Mouse (Mus musculus) embryo, embryonic 10.5 days (tissue): ENCODE measurements at regions not wholly inside any gene's neighbourhood (a gene's known extent, or its start where the extent isn't known, plus 50 kb on each side); places are given as distances from the start of the nearest gene placed in this dataset.

Source experiments
- DNase-seq: peaks from one replicate; pipeline ENCODE4 v3.0.0-alpha.2; 2015; ENCODE audit warnings: low spot score

GRCm38 (mm10) chr4:153321085-153321484 is 161.5 kb downstream of the Ajap1 start:
- DNase-seq: no peak

- DNase-seq: no peak
Observed at GRCm38 (mm10) chr4:153320602-153321001, 162.0 kb downstream of the Ajap1 start.

- DNase-seq: no peak
Observed at GRCm38 (mm10) chr4:153316964-153317724, 165.5 kb downstream of the Ajap1 start.

GRCm38 (mm10) chr4:153316519-153316918 is 166.1 kb downstream of the Ajap1 start:
- DNase-seq: no peak

- no peak for DNase-seq
Observed at GRCm38 (mm10) chr4:153313961-153314360, 168.7 kb downstream of the Ajap1 start.

- no peak for DNase-seq
Observed at GRCm38 (mm10) chr4:153311574-153311973, 171.0 kb downstream of the Ajap1 start.

- DNase-seq: no peak
Observed at GRCm38 (mm10) chr4:153310641-153311040, 172.0 kb downstream of the Ajap1 start.

- peak; percentile 22 for DNase-seq
Observed at GRCm38 (mm10) chr4:153303521-153303920, 179.1 kb downstream of the Ajap1 start.

- no peak for DNase-seq
Observed at GRCm38 (mm10) chr4:153302855-153303254, 179.8 kb downstream of the Ajap1 start.

GRCm38 (mm10) chr4:153298277-153298676 is 184.3 kb downstream of the Ajap1 start:
- no peak for DNase-seq

- DNase-seq: peak; percentile 24
Observed at GRCm38 (mm10) chr4:153294828-153295227, 187.8 kb downstream of the Ajap1 start.

GRCm38 (mm10) chr4:153293137-153293536 is 189.5 kb downstream of the Ajap1 start:
- DNase-seq: no peak

GRCm38 (mm10) chr4:153288362-153288761 is 194.2 kb downstream of the Ajap1 start:
- no peak for DNase-seq

- no peak for DNase-seq
Observed at GRCm38 (mm10) chr4:153284209-153284608, 198.4 kb downstream of the Ajap1 start.

GRCm38 (mm10) chr4:153276571-153276970 is 206.0 kb downstream of the Ajap1 start:
- no peak for DNase-seq

GRCm38 (mm10) chr4:153271376-153271775 is 211.2 kb downstream of the Ajap1 start:
- DNase-seq: no peak

- no peak for DNase-seq
Observed at GRCm38 (mm10) chr4:153263216-153263805, 219.3 kb downstream of the Ajap1 start.

GRCm38 (mm10) chr4:153260941-153261557 is 221.6 kb downstream of the Ajap1 start:
- no peak for DNase-seq

GRCm38 (mm10) chr4:153251943-153252342 is 230.7 kb downstream of the Ajap1 start:
- no peak for DNase-seq

GRCm38 (mm10) chr4:153251311-153251710 is 231.3 kb downstream of the Ajap1 start:
- DNase-seq: no peak

- DNase-seq: peak; percentile 69
Observed at GRCm38 (mm10) chr4:153236680-153237079, 245.9 kb downstream of the Ajap1 start.

- DNase-seq: no peak
Observed at GRCm38 (mm10) chr4:153233762-153234161, 248.8 kb downstream of the Ajap1 start.

GRCm38 (mm10) chr4:153229221-153229620 is 253.4 kb downstream of the Ajap1 start:
- no peak for DNase-seq
